Mouse (Mus musculus): ENCODE results near the gene Crtc2. TPM values are rescaled to one million over a fixed set of nuclear protein-coding genes. Genes with fewer than 3 reads are reported as not detected.
A peak's percentile ranks its signal among the peaks of the same experiment; 100 is the strongest.

Crtc2 gene
- polyA plus RNA-seq, 1 experiment from 2014 or later: 16.7 TPM

- no peak for DNase-seq (ENCODE audit: low spot score)
- Histone ChIP-seq H3K9me3 (ENCODE audit: control insufficient read depth, low read length) (no peaks in the 10 kb centered on the region), H3K4me1 (ENCODE audit: control insufficient read depth, insufficient read depth, low read length) (peaks cover 2% of the 10 kb centered on the region; the same call in 1 of the 2 replicates), H3K9ac (ENCODE audit: low read length) (peak overlapping the region; percentile 83), H3K4me3 (ENCODE audit: low read depth, low read length) (peak overlapping the region; percentile 66), H3K36me3 (ENCODE audit: control insufficient read depth, insufficient read depth, low read length) (peaks cover 2% of the 10 kb centered on the region; the same call in 1 of the 2 replicates), H3K4me2 (ENCODE audit: low read depth, severe bottlenecking) (peak overlapping the region; percentile 73), H3K27ac (replicated peaks; ENCODE audit: low read depth, low read length) (no peak overlapping the region; the same call in 1 of the 2 replicates), H3K27me3 (ENCODE audit: control insufficient read depth, insufficient read depth, low read length) (no peaks in the 10 kb centered on the region)
- WGBS: 9% methylated on average over 8 of the region's 8 CpGs
- no peak for ATAC-seq (ENCODE audit: insufficient number of reproducible peaks, low FRiP score, low TSS enrichment, low read depth)
Observed at GRCm38 (mm10) chr3:90231075-90231474, 22.9 kb upstream of the Crtc2 start.

GRCm38 (mm10) chr3:90231507-90232333, 22.2 kb upstream of the Crtc2 start, which contains the start of gene Jtb:
Gene Jtb, plus strand, starts transcription at chr3:90231597.
- DNase-seq (ENCODE audit: low spot score) (peak; percentile 93), ATAC-seq (ENCODE audit: insufficient number of reproducible peaks, low FRiP score, low TSS enrichment, low read depth) (peak; percentile 93)
- H3K27me3 ChIP-seq (ENCODE audit: control insufficient read depth, insufficient read depth, low read length): no peaks in the 10 kb centered on the region
- under 1% methylated on average over 61 of the region's 61 CpGs for WGBS
- H3K4me2 ChIP-seq (ENCODE audit: low read depth, severe bottlenecking): peak within 1 kb of the TSS; percentile 73
- H3K27ac ChIP-seq (replicated peaks; ENCODE audit: low read depth, low read length): peak within 1 kb of the TSS; percentile 74
- no peaks in the 10 kb centered on the region for H3K9me3 ChIP-seq (ENCODE audit: control insufficient read depth, low read length)
- H3K4me1 ChIP-seq (ENCODE audit: control insufficient read depth, insufficient read depth, low read length): peaks cover 2% of the 10 kb centered on the region; the same call in 1 of the 2 replicates
- peak within 1 kb of the TSS; percentile 66 for H3K4me3 ChIP-seq (ENCODE audit: low read depth, low read length)
- peak within 1 kb of the TSS; percentile 83 for H3K9ac ChIP-seq (ENCODE audit: low read length)
- H3K36me3 ChIP-seq (ENCODE audit: control insufficient read depth, insufficient read depth, low read length): peaks cover 2% of the 10 kb centered on the region; the same call in 1 of the 2 replicates

- Histone ChIP-seq H3K27ac (replicated peaks; ENCODE audit: low read depth, low read length) (no peak overlapping the region), H3K9ac (ENCODE audit: low read length) (no peak overlapping the region), H3K4me3 (ENCODE audit: low read depth, low read length) (no peak overlapping the region), H3K36me3 (ENCODE audit: control insufficient read depth, insufficient read depth, low read length) (no peaks in the 10 kb centered on the region), H3K9me3 (ENCODE audit: control insufficient read depth, low read length) (no peaks in the 10 kb centered on the region), H3K4me1 (ENCODE audit: control insufficient read depth, insufficient read depth, low read length) (0 out of 2 replicates have a peak, but pooled peaks cover 7% of the 10 kb centered on the region), H3K4me2 (ENCODE audit: low read depth, severe bottlenecking) (no peak overlapping the region), H3K27me3 (ENCODE audit: control insufficient read depth, insufficient read depth, low read length) (no peaks in the 10 kb centered on the region)
- 88% methylated on average over 2 of the region's 2 CpGs for WGBS
- ATAC-seq (ENCODE audit: insufficient number of reproducible peaks, low FRiP score, low TSS enrichment, low read depth): no peak
- no peak for DNase-seq (ENCODE audit: low spot score)
Observed at GRCm38 (mm10) chr3:90241251-90241650, 12.7 kb upstream of the Crtc2 start.

- Histone ChIP-seq H3K4me2 (ENCODE audit: low read depth, severe bottlenecking) (no peak overlapping the region), H3K4me3 (ENCODE audit: low read depth, low read length) (no peak overlapping the region), H3K9me3 (ENCODE audit: control insufficient read depth, low read length) (no peaks in the 10 kb centered on the region), H3K9ac (ENCODE audit: low read length) (no peak overlapping the region), H3K27me3 (ENCODE audit: control insufficient read depth, insufficient read depth, low read length) (no peaks in the 10 kb centered on the region), H3K36me3 (ENCODE audit: control insufficient read depth, insufficient read depth, low read length) (no peaks in the 10 kb centered on the region), H3K27ac (replicated peaks; ENCODE audit: low read depth, low read length) (no peak overlapping the region), H3K4me1 (ENCODE audit: control insufficient read depth, insufficient read depth, low read length) (0 out of 2 replicates have a peak, but pooled peaks cover 7% of the 10 kb centered on the region)
- DNase-seq (ENCODE audit: low spot score): no peak
- 85% methylated on average over 10 of the region's 10 CpGs for WGBS
- ATAC-seq (ENCODE audit: insufficient number of reproducible peaks, low FRiP score, low TSS enrichment, low read depth): no peak
Observed at GRCm38 (mm10) chr3:90241669-90242358, 12.1 kb upstream of the Crtc2 start.

GRCm38 (mm10) chr3:90242984-90243775, 10.8 kb upstream of the Crtc2 start, which contains the start of gene Creb3l4:
Gene Creb3l4, minus strand, starts transcription at chr3:90243512.
- DNase-seq (ENCODE audit: low spot score) (peak; percentile 74), ATAC-seq (ENCODE audit: insufficient number of reproducible peaks, low FRiP score, low TSS enrichment, low read depth) (peak; percentile 76)
- peak within 1 kb of the TSS; percentile 50 for H3K9ac ChIP-seq (ENCODE audit: low read length)
- H3K27ac ChIP-seq (replicated peaks; ENCODE audit: low read depth, low read length): peak within 1 kb of the TSS; percentile 42; the same call in 1 of the 2 replicates
- H3K4me3 ChIP-seq (ENCODE audit: low read depth, low read length): peak within 1 kb of the TSS; percentile 28
- H3K9me3 ChIP-seq (ENCODE audit: control insufficient read depth, low read length): no peaks in the 10 kb centered on the region
- peaks cover 7% of the 10 kb centered on the region; the same call in 1 of the 2 replicates for H3K4me1 ChIP-seq (ENCODE audit: control insufficient read depth, insufficient read depth, low read length)
- H3K27me3 ChIP-seq (ENCODE audit: control insufficient read depth, insufficient read depth, low read length): no peaks in the 10 kb centered on the region
- no peaks in the 10 kb centered on the region for H3K36me3 ChIP-seq (ENCODE audit: control insufficient read depth, insufficient read depth, low read length)
- WGBS: 4% methylated on average over 19 of the region's 19 CpGs
- H3K4me2 ChIP-seq (ENCODE audit: low read depth, severe bottlenecking): peak within 1 kb of the TSS; percentile 66

- Histone ChIP-seq H3K9ac (ENCODE audit: low read length) (no peak overlapping the region), H3K4me1 (ENCODE audit: control insufficient read depth, insufficient read depth, low read length) (peaks cover 12% of the 10 kb centered on the region), H3K27ac (replicated peaks; ENCODE audit: low read depth, low read length) (no peak overlapping the region), H3K4me2 (ENCODE audit: low read depth, severe bottlenecking) (no peak overlapping the region), H3K27me3 (ENCODE audit: control insufficient read depth, insufficient read depth, low read length) (no peaks in the 10 kb centered on the region), H3K36me3 (ENCODE audit: control insufficient read depth, insufficient read depth, low read length) (peaks cover 3% of the 10 kb centered on the region; the same call in 1 of the 2 replicates), H3K4me3 (ENCODE audit: low read depth, low read length) (no peak overlapping the region), H3K9me3 (ENCODE audit: control insufficient read depth, low read length) (no peaks in the 10 kb centered on the region)
- DNase-seq (ENCODE audit: low spot score): no peak
- 75% methylated on average over 2 of the region's 2 CpGs for WGBS
- no peak for ATAC-seq (ENCODE audit: insufficient number of reproducible peaks, low FRiP score, low TSS enrichment, low read depth)
Observed at GRCm38 (mm10) chr3:90245406-90245805, 8.6 kb upstream of the Crtc2 start.

GRCm38 (mm10) chr3:90247630-90247959, 6.4 kb upstream of the Crtc2 start:
- DNase-seq (ENCODE audit: low spot score) (no peak), ATAC-seq (ENCODE audit: insufficient number of reproducible peaks, low FRiP score, low TSS enrichment, low read depth) (no peak; the same call in 1 of the 2 replicates)
- H3K9me3 ChIP-seq (ENCODE audit: control insufficient read depth, low read length): no peaks in the 10 kb centered on the region
- peaks cover 12% of the 10 kb centered on the region for H3K4me1 ChIP-seq (ENCODE audit: control insufficient read depth, insufficient read depth, low read length)
- 2% methylated on average over 3 of the region's 3 CpGs for WGBS
- H3K36me3 ChIP-seq (ENCODE audit: control insufficient read depth, insufficient read depth, low read length): peaks cover 7% of the 10 kb centered on the region
- peak overlapping the region; percentile 44; the same call in 1 of the 2 replicates for H3K9ac ChIP-seq (ENCODE audit: low read length)
- peak overlapping the region; percentile 65 for H3K4me3 ChIP-seq (ENCODE audit: low read depth, low read length)
- peak overlapping the region; percentile 83 for H3K4me2 ChIP-seq (ENCODE audit: low read depth, severe bottlenecking)
- no peaks in the 10 kb centered on the region for H3K27me3 ChIP-seq (ENCODE audit: control insufficient read depth, insufficient read depth, low read length)
- H3K27ac ChIP-seq (replicated peaks; ENCODE audit: low read depth, low read length): peak overlapping the region; percentile 87

Data from limb, embryonic 11.5 days (tissue).